Mouse (Mus musculus): ENCODE measurements around the gene Iqcd.

The Iqcd gene

DNA sequence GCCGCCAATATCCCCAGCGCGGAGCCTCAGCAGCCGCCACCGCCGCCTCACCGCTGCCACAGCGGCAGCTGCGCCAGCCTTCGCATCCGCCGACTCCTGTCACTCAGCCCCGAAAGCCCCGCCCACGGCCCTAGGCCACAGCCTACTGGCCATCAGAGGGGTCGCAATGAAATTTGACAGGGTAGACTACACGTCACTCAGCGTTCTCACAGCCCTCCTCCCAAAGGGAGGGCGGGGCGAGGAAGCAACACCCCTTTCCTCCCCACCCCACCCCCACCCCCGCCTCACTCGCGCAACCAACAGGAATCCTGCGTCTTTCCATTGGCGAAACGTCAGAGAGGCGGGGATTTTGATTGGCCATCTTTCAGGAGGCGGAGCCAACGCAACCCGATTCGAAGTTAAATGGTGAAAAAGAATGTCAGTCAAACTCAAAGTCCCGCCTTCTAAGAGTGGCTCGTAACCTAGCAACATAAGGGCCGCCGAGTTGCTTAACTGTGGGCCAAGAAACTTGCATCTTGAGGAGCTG is at the start of gene Iqcd, which contains the start of gene Tpcn1:
Gene Iqcd (plus strand): TSS at position 448 of the 526 bp plus-strand sequence.
Gene Tpcn1 (minus strand): TSS at position 105 of the 526 bp plus-strand sequence.
- DNase-seq: peak; percentile 99

DNA sequence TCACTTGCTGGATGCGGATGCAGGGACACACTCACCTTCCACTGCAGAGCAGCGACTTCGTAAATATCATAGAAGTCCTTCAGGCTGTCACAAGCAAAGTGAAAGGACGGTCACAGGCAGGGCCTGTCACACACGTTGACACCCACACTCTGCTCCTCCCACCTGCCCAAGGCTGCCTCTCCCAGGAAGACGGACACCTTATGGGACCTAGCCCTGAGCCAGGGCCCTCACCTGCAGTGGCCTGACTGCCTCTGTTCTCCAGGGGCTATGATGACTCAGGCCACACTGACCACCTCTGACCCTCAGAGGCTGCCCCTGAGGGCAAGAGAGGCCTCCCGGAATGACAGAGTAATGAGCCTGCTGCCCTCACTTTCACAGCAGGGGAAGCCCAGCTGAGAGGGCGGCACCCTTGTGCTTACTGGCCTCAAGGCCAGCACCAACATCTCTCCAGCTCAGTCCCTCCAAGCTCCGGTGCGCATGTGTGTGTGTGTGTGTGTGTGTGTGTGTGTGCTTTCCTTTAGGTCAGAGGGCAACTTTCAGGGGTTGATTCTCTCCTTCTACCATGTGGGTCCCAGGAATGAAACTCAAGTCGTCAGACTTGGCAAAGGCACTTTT is 40.5 kb upstream of the Iqcd start:
- DNase-seq: no peak

DNA sequence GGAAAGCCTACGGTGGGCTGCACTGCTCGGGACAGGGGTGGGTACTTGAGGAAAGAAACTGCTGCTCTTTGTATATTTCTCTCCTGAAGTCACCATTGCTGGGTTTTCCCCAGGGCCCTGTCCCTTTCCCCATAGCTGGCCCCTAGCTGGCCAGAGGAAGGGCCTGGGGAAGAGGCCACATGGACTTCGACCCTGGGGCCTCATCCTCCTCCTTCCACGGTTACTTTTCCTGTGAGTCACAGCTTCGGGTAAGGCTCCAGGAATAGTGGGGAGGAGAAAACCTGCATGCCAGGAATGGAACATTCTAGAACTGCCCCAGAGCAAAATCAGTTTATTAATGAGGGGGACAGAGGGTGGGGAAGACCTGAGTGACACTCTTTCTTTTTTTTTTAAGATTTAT is 38.7 kb upstream of the Iqcd start:
- no peak for DNase-seq

DNA sequence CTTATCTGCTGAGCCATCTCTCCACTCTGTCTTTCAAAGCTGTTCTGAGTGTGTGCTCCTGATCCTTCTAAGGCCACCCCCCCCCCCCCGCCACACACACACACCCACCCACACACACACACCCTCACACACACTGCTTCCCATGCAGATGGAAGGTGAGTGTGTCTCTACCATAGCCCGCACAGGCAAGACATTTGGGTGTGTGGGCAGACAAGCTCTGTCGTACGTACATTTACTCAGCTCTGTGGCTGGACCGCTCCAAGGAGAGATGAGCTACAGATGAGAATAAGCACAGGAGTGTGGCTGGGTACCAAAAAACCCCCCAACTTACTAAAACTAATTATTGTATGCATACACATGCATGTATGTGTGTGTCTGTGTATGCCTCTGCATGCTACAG is 38.1 kb upstream of the Iqcd start:
- DNase-seq: no peak

DNA sequence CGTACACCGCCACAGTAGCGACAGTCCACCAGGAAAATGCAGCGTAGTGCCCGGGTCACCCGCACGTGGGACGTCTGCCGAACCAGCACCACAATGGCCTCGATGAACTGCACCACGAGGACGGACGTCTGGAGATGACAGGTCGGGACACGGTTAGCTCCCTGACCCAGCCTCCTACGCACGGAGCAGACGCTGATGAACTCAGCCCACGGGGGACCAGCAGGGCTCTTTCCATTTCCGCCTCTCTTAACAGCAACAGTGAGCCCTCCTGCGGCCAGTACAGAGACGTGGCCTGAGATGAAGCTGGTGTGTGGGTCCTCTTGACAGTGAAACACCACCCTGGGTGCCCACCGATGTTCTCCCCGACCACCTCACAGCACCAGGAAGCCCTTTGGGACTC is 32.9 kb upstream of the Iqcd start:
- DNase-seq: no peak

DNA sequence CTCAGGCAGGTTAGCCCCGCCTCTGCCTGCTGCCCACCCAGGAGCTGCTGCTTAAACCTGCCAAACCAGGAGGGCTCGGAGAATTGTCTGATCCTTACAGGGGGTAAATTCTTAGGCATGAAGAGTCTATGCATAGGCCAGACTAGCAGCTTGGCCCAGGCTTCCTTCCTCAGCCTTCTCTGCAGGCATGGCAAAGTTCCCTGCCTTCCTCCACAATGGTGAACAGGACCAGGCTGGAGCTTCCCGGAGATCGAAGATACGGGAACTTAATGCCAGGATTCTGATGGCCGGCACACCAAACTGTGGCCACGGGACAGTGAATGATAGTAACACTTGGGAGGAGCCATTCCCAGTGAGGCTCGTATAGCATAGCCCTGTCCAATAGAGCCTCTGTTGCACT is 30.8 kb upstream of the Iqcd start:
- DNase-seq: no peak

DNA sequence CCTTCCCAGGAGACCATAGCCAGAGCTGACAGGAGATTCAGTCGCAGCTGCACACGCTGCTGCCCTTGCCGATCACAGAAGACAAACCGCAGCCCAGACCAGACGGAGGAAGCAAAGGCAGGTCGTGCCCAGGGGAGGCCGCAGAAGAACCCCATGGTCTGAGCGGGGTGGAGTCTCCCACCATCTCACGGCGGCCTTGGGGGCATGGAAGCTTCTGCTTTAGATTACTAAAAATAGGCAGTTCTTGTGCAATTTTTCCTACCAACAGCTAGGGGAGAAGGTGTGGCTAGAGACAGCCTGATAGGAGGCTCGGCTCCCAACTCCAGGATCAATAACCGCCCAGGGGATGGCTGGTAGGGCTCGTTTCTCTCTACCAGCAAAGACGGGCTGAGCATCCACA is 30.1 kb upstream of the Iqcd start:
- DNase-seq: peak; percentile 35 to 36

DNA sequence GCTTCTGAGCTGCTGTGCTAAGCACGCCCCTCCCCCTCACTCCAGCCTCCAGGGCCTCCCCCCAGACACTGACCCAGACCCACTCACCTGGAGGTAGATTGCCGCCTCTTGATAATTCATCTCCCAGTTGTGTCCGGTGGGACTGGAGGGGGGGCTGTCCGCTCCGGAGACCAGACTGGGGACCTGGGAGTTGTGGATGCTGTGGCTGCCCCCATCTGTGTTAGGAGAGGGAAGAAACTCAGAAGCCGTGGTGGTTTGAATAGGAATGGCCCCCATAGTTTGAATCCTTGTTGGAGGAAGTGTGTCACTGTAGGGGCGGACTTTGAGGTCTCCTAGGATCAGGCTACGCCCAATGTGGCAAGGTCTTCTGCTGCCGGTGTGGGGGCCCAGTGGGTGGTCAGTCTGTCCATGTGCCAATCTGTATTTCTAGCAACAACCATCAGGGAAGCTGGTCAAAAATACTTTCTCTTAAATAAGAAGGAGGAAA is 28.6 kb upstream of the Iqcd start:
- no peak for DNase-seq

DNA sequence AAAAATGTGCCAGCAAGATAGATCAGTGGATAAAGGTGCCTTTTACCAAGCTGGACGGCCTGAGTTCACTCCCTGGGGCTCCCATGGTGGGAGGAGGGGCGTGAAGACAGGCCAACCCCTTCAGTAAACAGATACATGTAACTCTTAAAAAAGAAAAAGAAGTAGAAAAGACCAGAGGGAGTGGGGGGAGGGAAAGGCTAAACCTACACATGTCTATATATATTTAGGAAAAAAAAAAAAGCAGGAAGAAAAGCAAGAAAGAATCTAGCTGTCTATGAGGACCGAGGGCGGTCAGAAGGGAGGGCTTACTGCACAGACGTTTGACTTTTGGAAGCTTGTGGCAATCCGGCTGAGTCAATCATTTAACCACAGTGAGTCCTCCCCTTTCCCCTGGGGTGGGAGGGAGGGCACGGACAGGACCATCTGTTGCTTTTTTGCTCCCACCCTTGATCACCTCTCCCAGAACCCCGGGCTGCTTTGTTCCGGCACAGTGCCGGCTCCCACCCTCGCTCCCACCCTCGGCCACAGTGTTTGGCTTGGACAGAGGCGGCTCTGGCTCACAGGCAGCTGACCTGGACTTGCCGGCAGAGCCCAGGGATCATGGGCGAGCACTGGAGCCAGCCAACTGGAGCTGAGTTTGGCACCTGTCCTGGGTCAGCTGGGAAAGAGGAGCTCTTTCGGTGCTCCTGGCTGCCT is 28.1 kb upstream of the Iqcd start:
- no peak for DNase-seq

DNA sequence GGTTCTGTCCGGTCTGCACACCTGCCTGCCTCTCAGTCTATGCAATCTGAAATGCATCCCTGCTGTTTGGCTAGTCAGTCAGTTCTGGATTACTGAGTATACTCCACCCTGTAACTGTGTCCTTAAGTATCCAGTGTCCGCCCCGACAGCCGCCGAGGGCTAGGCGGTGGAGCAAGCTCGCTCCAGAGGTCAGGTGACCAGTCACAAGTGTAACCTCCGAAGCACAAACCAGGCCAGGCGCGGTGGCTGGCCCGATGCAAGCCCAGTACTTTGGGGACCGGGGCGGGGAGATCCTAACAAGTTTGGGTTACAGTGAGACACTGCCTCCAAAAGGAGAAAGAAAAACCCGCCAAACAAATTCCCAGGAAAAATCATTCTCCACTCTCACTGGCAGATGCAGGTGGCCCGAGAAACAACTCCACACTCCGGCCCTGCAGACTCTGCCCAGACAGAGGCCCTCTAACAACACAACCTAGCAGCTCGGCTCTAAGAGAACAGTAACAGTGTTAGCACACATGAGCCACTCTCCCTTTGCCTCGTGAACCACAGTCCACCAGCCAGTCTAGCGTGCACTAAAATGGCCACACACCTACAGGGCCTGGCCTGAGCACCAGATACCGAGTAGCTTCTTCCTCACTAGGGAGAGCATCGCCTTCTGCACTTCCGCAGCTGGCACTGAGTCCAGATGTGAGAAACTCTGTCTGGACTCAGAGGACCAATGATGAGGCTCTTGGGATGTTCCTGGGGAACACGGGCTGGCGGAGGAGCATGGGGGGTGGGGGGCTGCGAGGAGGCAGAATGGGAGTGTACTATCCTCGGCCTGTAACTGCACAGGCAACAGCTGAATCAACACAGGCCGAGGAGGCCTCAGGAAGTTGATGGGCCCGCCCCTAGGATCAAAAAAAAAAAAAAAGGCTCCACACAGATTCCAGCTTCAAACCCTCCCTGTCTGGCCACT is 25.6 kb upstream of the Iqcd start:
- no peak for DNase-seq

DNA sequence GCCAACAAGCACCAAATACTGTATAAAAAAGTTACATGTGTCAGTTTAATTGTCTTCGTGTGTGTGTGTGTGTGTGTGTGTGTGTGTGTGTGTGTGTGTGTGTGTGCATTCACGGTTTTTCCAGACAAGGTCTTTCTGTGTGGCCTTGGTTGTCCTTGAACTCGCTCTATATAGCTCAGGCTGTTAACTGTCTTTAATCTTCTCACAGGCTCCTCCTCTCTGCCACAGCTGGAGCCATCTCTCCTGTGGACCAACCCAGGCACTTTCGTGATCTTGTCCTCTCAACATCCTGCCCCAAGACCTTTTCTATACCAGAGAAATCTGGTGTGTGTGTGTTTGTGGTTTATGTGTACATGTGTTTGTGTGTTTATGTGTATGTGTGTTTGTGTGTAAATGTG is 24.9 kb upstream of the Iqcd start:
- DNase-seq: no peak

DNA sequence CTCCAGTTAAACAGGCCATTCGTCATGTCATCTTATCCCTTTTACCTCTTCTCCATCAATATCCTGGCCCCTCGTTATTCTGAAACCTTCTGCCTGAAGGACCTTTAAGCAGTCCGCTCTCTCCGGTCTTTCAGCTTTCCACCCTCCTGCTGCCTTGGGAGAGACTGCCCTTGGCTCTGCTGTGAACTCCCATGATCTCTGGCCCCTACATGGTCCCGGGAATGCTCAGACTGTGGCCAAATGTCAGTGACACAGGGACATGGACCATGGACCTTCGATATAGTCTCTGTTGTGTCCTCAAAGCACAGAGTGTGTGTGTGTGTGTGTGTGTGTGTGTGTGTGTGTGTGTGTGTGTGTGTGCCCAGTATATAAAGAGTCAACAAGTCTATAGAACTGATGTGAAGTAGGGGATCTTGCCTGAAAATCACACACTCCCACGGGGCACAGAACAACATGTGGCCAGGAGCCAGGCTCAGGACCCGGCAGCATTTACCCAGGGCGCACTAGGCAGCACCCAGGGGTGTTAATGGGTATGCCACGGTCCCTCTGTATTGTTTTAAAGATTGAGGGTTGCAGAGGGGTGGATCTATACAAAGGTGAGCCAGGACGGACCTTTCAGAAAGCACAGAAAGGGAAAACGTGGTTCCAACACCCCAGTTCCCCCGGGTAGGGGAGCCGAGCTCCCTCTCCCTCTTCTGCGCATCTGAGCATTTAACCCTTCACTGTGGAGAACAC is 23.5 kb upstream of the Iqcd start:
- no peak for DNase-seq

DNA sequence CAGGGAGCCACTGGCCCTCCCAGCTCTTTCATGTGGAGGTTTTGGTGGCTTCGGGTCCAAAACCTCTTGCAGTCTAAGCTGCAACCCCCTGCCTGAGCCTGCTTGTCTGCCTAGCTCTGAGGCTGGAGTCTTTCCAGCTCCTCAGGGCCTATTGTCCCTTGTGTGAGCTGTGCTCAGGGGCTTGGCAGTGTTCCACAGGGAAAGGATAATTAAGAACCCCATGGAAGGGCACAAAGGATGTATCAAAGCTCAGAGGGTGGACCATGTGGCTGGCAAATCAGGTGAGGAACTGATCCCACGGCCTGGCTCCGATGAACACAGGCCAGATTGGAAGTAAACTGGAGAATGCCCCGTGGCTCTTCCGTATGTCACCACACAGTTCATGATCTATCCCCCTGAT is 22.7 kb upstream of the Iqcd start:
- DNase-seq: no peak

DNA sequence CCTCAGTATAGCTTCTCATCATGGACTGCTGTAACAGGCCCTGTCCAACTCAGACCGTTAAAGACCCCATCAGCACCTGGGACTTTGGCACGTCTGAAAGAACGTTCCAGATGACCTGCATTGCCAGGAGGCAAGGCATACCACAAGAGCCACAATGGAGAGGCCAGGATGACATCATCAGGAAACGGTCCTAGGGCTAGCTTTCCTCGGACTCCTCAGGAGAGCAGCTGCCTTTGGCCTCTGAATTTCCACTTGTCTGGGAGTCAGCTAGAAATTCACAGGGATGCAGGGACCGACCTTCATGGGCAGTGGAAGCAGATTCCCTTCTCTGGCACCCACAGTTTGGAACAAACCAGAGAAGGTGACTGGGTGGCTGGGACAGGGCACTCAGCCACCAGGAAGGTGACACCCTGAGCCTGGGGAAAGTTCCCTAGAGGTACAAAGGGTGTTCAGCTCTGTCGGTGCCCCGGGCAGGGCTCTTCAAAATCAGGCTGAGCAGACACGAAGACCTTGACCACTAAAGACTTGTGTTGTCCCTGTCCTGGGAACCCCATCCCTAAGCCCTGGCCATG is 22.0 kb upstream of the Iqcd start:
- DNase-seq: no peak

DNA sequence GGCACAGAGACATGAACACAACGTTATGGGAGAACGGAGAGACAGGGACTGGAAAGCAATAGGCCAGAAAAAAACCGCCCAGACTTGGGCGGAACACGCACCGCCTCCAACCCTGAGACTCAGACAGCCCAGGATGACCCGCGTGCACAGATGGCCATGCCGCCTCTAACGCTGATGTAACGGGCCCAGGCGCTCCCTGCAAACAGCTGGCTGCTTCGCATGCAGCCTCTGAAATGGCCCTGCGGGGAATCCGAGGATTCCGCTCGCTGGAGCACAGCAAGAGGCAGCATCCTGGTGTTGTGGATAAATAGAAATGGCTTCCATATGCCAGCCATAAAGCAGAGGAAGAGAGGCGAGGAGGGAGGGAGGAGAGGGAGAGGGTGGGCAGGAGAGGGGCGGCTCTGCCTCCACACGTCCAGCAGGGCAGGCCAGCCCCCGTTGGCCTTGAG is 21.5 kb upstream of the Iqcd start:
- no peak for DNase-seq

DNA sequence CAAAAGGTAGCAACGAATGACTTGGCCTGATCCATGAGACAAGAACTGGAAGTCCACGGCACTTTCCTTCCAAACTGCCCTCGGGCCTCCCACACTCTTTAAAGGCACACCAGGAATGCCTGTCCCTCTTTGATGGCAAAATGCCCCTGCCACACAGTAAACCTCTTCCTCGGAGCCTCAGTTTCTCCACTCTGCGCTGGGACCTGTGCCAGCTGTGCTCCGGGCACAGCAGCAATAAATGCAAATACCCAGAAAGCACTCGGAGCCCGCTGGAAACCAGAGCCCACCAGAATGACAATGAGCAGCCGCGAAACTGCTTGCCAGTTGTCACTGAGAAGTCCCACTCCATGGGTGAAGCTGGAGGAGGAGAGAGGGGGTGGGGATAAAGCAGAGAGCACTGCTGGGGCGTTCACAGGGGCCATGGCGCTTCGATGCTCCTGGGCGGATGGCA is 21.0 kb upstream of the Iqcd start:
- DNase-seq: no peak

DNA sequence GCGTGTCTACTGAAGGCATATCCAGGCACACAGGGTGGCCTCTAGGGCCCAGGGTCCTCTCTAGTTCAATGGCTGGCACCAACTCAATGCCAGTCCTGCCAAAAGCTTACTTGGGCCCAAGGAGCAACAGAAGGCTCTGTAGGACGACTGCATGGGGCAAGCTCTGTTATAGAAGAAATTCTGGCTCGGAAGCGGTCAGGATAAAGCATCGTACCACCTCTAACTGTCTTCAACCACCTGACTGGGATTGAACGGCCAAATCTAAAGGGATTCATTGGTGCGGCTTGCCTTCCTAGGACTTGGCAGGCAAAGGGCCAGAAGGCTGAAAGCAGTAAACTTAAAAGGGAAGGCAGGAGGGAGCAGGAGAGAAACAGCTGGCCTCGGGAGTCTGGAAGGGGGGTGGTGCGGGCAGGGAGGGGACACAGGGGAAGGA is 20.5 kb upstream of the Iqcd start:
- DNase-seq: no peak

DNA sequence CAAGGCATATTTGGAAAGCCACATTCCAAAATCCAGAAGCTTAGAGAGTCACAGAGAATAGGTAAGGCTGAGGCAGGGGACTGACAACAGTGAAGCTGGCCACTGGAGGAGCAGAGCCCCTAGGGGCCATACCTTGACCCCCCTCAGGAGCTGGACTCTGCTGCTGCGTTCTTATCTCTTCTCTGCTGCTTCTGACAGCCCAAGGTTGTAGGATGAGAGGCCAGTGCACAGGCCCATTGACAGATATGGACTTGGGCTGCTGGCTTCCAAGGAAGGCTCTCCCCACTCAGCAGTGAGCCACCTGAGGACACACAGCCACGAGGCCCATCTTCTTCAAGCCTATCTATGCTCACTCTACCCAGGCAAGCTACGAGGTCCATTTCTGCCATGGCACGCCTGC is 19.9 kb upstream of the Iqcd start:
- DNase-seq: no peak

DNA sequence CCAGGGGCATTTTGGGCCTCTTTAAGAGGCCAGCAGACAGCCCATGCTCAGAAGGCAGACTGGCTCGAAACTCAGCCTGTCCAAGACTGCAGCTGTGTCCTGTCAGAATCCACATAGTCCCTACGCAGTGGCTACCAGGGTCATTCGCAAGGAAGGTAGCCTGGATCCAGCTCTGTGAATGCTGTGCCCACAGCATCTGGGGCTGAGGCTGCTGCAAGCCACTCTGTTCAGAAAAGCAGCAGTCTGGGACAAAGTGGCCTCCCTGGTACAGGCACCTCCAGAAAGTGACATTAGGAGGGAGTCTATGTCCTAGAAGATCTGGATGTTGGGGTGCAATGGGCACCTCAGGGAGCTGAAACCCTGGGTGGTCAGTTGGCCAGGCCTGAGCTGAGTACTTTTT is 19.0 kb upstream of the Iqcd start:
- no peak for DNase-seq

DNA sequence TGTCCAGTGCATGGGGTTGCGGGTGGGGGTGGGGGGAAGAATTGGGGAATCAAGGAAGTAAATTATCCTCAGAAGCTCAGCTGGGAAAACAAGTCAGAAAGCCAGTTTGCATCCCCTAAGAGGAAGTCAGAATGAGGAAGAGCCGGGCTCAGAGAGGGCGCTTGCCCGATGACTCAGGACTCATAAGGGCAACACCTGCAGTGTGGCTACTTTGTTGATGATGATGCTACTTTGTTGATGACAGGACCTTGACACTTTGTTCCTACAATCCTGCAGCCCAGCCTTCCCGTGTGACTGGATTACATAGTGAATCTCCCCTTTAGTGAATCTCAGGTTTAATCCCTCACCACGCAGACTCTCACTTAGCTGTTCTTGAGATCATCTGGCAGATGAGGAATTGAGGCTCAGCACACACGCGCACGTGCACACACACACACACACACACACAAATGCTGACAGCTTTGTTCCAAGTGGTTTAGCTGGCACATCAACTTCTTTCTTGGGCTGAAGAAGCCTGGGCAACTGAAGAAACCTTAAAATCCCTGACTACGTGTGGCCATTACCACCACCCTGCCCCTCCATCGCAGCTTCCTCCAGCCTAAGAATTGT is 18.4 kb upstream of the Iqcd start:
- DNase-seq: no peak

DNA sequence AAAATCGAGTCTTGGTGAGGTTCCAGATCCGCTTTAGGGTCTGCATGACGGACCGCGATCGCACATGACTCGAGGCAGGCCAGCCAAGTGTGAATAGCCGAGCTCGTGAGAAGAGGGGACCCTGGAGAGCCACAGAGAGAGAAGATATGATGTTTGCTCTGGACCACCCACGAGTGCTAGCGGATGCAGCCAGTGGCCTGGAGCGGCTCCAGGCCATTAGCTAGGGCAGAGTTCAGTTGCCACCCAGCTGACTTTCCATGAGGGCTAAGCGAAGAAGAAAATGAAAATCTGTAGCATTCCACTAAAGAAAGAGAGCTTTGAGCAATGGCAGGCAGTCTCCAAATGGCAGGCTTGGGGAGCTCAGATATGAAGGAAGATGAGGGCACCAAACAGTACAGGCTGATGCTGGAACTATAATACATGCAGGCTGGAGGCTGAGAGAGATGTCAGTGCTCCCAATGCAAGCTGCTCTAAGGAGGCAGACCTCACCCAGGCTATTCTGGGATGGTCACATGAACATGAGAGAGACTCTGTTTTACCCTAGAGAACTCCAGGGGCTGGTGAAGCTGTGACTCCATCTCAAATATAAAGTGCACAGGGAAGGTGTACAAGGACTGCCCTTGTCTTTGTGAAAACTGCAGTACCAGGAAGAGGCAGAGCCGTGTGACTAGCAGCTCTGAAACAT is 17.6 kb upstream of the Iqcd start:
- no peak for DNase-seq

Measured in B cell, adult 2 months (primary cell).